Mouse (Mus musculus) right cerebral cortex, adult 18-20 months (tissue): ENCODE results near the gene Fam111a.

Experiments used
- DNase-seq: peaks from one replicate; pipeline ENCODE4 v3.0.0; 2022; ENCODE audit warnings: mixed read lengths

Gene Fam111a

GRCm38 (mm10) chr19:12634259-12634658, 88.7 kb downstream of the Fam111a start:
- no peak for DNase-seq

- no peak for DNase-seq
Measured at GRCm38 (mm10) chr19:12634963-12635362, 89.4 kb downstream of the Fam111a start.

- no peak for DNase-seq
Measured at GRCm38 (mm10) chr19:12636863-12637262, 91.3 kb downstream of the Fam111a start.

- DNase-seq, result no peak
Measured at GRCm38 (mm10) chr19:12638049-12638448, 92.5 kb downstream of the Fam111a start.
